Mouse (Mus musculus) gastrocnemius, postnatal 25 days (tissue): ENCODE measurements around the gene Acvr2a. TPM values are rescaled to one million over a fixed set of nuclear protein-coding genes. Genes with fewer than 3 reads are reported as not detected.

Experiments used
- DNase-seq: peaks from one replicate; pipeline ENCODE4 v3.0.0; 2022
- total RNA-seq, 2 experiments: library from RNA; stranded (reverse); gene quantifications; 1 replicate in 1 of 2; 2 replicates in 1 of 2; pipeline ENCODE4 v1.2.3; 2021

Acvr2a gene
- total RNA-seq, 2 experiments from 2014 or later = 13.4 to 19.4 TPM

DNA sequence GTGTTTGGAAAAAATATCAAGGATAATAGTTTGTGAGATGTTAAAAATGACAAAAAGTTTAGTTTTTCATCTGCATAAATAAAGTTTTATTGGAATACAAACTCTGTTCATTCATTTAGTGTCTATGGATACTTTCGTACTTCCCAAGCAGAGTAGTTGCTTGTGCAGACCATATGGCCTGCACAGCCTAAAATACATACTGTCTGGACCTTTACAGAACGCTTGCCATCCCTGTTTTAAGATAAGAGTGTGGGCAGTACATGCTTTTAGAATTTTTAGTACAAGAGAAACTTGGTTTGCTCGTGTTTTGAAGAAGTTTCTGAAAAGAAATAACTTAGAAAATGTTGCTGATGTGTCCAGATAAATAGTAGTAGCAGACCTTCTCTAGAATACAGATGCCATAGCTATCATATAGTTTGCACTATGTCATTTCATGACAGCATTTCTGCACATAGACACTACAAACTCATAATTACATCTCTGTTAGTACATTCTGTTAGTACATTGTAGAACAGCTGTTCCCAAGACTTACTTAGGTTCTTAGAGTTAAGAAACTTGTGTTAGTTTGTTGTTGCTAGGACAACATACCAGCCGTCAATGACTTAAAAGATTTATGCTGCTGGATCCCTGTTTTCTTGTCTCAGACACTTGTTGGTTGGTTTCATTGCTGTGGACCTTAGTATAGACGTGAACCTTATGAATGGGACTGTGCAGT is 54.4 kb downstream of the Acvr2a start:
- DNase-seq = no peak

DNA sequence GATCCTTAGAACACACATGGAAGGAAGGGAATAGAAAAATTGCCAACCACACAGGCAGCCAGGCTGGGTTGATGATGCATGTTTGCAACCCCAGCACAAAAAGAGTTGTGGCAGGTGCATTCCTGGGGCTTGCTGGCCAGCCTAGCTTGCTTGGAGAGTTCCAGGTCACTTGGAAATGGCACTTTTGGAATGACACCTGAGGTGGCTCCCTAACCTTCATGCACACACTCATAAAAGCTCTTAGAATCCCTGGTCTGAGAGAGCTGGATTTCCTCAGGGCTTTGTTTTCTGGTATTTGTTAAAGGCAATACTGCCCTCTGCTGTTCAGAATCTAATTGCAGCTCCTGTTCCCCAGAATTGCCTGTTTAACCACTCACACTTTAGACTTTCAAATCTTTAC is 72.0 kb downstream of the Acvr2a start:
- DNase-seq = peak; percentile 13

DNA sequence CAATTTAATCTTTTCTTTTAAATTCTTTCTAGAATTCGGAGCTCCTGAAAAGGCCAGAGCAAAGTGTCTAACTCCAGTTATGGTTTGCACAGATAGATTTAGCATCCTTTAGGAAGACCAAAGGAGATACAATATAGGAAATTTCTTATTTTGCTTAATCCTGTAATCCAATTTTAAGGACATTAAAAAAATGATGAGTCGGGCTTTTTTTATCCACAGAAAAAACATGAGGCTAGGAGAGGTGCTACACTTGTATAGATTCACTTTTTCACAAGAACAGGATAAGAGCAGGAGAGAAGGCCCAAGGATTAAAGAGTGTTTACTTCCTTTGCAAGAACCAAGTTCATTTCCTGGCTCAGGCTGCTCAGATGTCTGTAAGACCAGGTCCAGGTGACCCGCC is 81.3 kb downstream of the Acvr2a start:
- no peak for DNase-seq

DNA sequence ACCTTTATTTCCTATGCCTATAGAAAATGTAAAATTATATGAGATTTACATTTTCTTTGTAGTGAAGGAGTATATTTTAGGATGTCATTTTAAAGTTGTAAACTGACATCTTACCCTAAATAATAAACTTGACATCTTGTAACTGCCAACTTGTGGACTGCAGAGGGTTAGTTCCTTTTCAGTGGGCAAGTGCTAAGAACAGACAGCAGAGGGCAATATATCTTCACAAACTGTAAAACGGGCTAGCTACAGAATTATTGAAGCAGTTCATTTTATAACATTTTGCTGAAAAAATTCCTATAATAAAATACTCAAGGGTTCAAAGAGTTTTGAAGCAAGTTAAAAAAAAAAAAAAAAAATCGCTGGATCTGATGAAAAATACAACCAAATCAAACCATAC is 95.0 kb downstream of the Acvr2a start:
- DNase-seq = no peak

DNA sequence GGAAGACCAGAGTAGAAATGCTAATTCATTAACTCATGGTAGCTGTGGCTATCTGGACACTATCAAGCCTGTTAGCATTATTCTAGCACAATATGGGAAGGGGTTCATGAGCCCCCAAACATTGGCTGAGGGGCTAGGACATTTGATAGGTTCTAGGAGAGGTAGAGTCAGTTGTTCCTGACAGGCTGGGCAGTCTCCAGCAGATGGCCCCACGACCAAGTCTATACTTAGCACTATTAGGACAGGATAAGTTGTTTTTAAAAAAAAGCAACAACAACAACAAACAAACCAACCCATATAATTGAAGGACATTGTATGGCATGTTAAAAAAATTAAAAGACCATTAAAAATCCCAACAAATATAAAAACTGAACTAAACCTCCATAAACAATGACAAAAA is 100.3 kb downstream of the Acvr2a start:
- DNase-seq = no peak

DNA sequence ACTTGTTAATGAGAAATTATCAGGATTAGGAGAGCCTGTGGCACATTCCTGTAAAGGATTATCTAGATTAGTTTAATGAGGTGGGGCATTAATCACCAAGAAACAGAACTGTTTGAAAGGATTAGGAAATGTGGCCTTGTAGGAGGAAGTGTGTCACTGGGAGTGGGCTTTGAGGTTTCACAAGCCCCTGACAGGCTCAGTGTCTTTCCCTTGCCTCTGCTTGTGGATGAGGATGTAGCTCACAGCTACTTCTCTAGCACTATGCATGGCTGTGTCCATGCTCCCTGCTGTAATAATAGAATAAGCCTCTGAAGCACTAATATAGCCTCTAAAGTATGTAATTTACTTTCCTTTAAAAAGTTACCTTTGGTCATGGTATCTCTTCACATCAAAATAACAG is 101.9 kb downstream of the Acvr2a start:
- DNase-seq = no peak

DNA sequence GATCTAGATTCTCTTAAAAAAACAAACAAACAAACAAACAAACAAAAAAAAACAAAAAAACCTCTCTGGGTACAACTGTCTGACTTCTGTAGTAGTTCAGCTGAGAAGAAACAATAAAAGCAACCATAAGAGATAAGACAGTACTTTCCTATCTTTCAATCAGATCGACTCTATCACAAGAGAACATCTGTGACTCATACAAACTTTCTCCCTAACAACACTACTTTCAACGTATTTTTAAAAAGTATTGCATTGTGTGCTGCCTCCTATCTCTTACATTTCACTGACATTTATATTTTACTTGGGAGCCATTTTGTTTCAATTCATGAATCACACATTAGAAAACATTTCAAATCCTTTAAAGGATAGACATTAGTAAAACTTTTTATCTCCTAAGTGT is 121.1 kb downstream of the Acvr2a start:
- DNase-seq = no peak

DNA sequence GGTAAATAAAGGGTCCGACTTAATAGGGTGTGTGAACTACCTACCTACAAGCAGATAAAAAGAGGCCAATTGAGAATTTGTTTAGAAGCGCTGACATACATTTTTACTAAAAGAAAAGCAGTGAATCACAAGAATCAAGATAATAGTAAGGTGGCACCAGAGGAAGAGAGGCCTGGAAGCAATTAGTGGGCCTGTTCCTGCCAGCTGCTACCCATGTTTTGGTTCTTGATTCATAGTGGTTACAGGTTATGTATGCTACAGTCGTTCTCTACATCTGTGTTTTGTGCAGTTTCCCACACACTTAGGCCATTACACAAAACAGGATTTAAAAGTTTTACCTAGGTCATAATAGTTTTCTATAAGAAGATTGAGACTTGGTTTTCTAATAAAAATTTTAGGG is 133.9 kb downstream of the Acvr2a start:
- DNase-seq = no peak

DNA sequence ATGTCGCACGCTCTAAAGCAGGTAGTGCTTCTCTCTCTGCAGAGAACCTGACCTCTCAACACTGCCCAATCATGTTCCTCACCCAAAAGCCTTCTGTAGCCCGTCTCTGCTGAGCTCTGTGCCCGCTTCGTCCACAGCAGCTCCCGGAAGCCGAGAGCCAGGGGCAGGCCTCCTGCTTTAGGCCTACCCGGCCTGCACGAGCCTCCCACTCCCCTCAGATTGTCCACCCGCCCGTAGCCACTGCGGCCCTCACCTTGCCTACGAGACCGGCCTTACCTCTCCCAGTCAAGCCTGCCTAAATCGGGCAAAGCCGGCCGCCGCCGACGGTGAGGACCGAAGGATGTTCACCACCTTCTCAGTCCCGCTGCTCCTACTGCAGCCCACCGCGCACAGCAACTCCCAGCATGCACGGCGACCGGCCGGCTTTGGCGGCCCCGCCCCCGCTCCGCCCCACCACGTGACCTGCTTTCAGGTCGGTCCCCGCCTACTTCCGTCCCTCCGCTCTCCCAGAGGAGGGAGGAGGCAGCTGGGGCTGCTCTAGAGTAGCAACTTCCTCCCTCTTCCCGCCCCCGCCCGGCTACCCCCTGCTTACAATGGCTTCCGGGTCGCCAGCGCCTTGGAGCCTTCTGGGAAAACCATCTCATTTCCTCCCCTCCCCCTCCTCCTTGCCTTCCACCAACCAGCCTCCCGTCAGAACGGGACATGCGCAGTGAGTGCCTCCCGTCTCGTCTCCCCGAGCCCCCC is 135.1 kb downstream of the Acvr2a start, which contains the start of gene Mbd5:
Gene Mbd5 (plus strand): TSS at position 668 of the 744 bp plus-strand sequence.
- peak; percentile 100 for DNase-seq

DNA sequence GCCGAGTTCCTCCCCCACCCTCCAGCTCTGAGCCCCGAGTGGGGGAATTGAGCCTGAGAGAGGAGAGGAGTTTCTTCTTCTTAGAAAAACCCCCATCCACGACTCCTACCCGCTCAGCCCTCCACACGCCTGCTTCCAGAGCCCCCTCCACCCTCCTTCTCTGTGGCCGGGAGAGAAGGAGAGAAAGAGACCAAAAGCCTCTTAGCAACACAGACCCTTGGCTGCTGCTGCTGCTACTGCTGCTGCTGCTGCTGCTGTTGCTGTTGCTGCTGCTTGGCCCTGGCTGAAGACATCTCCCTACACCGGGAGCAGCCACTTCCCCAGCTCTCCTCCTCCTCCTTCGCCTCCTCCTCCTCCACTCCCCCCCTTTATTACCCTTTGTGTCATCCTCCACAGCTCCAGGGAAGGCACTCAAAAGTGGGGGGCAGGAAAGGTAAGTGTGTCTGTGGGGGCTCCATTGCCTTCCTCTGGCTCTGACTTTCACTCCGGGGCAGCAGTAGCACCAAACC is 135.9 kb downstream of the Acvr2a start:
- peak; percentile 34 for DNase-seq

DNA sequence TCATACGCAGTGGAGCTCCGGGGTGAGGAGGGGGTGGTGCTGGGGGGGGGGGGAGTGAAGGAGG is 136.2 kb downstream of the Acvr2a start, which contains the start of gene Orc4:
Gene Orc4 (minus strand): TSS at position 26 of the 64 bp plus-strand sequence.
- no peak for DNase-seq

DNA sequence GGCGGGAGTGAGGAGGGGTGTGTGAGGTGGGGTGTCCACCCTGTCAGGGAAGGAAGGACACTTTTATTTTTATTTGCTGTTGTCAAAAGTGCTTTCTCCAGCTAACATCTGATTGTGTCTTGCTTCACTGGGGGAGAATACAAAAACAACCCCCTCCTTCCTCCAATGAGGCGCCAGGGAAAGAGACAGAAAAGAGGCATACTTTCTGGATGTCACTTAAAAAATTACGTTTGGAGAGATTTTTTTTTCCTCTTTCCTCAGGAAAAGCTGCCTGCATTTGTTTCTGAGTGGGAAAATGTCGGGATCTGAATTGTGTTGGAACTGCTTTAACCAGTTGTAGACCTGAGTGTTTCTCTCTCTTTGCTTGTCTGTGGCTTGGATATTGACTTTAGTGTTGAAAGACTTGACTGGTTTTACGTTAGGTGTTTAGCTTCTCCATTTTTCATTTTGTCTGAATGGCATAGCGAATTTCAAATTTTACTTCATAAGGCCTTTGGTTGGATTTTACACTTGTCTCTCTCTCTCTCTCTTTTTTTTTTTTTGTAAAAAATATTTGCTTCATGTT is 136.5 kb downstream of the Acvr2a start:
- DNase-seq = no peak

Other genes starting within 250 kb of the Acvr2a start
- 10 to 100 TPM; 25.9 to 29.1 TPM for gene Mbd5, start 135.4 kb downstream of the Acvr2a start, total RNA-seq
- gene Orc4, start 136.2 kb downstream of the Acvr2a start, total RNA-seq = 10 to 100 TPM; 25.5 to 28.1 TPM